Mouse (Mus musculus): ENCODE results near the gene Phf6.
"Not testable (repeated sequence)": the region's sequence is repeated elsewhere in the genome, so short reads cannot be mapped to it uniquely, and the experiment has no call there.

Gene Phf6

GRCm38 (mm10) chrX:52972680-52973079, 60.6 kb downstream of the Phf6 start:
- DNase-seq (ENCODE audit: inconsistent age in 2 of 2, low spot score in 1 of 2): peak in 1 of 2 experiments; percentile 46

- no peak for DNase-seq (ENCODE audit: inconsistent age in 2 of 2, low spot score in 1 of 2)
Observed at GRCm38 (mm10) chrX:52978576-52978975, 66.5 kb downstream of the Phf6 start.

- DNase-seq (ENCODE audit: inconsistent age in 2 of 2, low spot score in 1 of 2): no peak
Observed at GRCm38 (mm10) chrX:52981378-52981777, 69.3 kb downstream of the Phf6 start.

GRCm38 (mm10) chrX:52987905-52988783, 76.1 kb downstream of the Phf6 start, which contains the start of gene Hprt:
Hprt (plus strand) TSS chrX:52988137.
- DNase-seq (ENCODE audit: inconsistent age in 2 of 2, low spot score in 1 of 2): peak; percentile 91 to 92

- DNase-seq (ENCODE audit: inconsistent age in 2 of 2, low spot score in 1 of 2): not testable (repeated sequence)
Observed at GRCm38 (mm10) chrX:52994726-52995125, 82.7 kb downstream of the Phf6 start.

GRCm38 (mm10) chrX:53004887-53005286, 92.8 kb downstream of the Phf6 start:
- not testable (repeated sequence) for DNase-seq (ENCODE audit: inconsistent age in 2 of 2, low spot score in 1 of 2)

GRCm38 (mm10) chrX:53006062-53006461, 94.0 kb downstream of the Phf6 start:
- peak in 1 of 2 experiments; percentile 79 for DNase-seq (ENCODE audit: inconsistent age in 2 of 2, low spot score in 1 of 2)

Data from adrenal gland, adult (tissue).